Mouse (Mus musculus): Measurements from ENCODE around the gene Samd4b.

Gene Samd4b

GRCm38 (mm10) chr7:28444344-28444974 lies 153.5 kb downstream of the Samd4b start:
- DNase-seq (ENCODE audit: low spot score in 2 of 2) = no peak

GRCm38 (mm10) chr7:28442688-28443087 lies 155.3 kb downstream of the Samd4b start:
- no peak for DNase-seq (ENCODE audit: low spot score in 2 of 2)

GRCm38 (mm10) chr7:28441776-28442485 lies 156.0 kb downstream of the Samd4b start:
- no peak for DNase-seq (ENCODE audit: low spot score in 2 of 2)

GRCm38 (mm10) chr7:28440739-28441138 lies 157.2 kb downstream of the Samd4b start:
- no peak for DNase-seq (ENCODE audit: low spot score in 2 of 2)

- no peak for DNase-seq (ENCODE audit: low spot score in 2 of 2)
Measured at GRCm38 (mm10) chr7:28438771-28439170, 159.2 kb downstream of the Samd4b start.

GRCm38 (mm10) chr7:28437964-28438363 lies 160.0 kb downstream of the Samd4b start:
- no peak for DNase-seq (ENCODE audit: low spot score in 2 of 2)

- DNase-seq (ENCODE audit: low spot score in 2 of 2) = peak; percentile 62 to 88
Measured at GRCm38 (mm10) chr7:28436932-28437570, 160.9 kb downstream of the Samd4b start, which contains the start of gene Gmfg. TSS of gene Gmfg (plus strand) at chr7:28437447.

- peak; percentile 100 for DNase-seq (ENCODE audit: low spot score in 2 of 2)
Measured at GRCm38 (mm10) chr7:28436271-28436904, 161.6 kb downstream of the Samd4b start.

GRCm38 (mm10) chr7:28435660-28436259 lies 162.2 kb downstream of the Samd4b start:
- no peak for DNase-seq (ENCODE audit: low spot score in 2 of 2)

- no peak for DNase-seq (ENCODE audit: low spot score in 2 of 2)
Measured at GRCm38 (mm10) chr7:28432252-28432651, 165.7 kb downstream of the Samd4b start.

GRCm38 (mm10) chr7:28430512-28430911 lies 167.4 kb downstream of the Samd4b start:
- DNase-seq (ENCODE audit: low spot score in 2 of 2) = no peak

GRCm38 (mm10) chr7:28427738-28428137 lies 170.2 kb downstream of the Samd4b start:
- no peak for DNase-seq (ENCODE audit: low spot score in 2 of 2)

- no peak for DNase-seq (ENCODE audit: low spot score in 2 of 2)
Measured at GRCm38 (mm10) chr7:28423018-28423417, 174.9 kb downstream of the Samd4b start.

- no peak for DNase-seq (ENCODE audit: low spot score in 2 of 2)
Measured at GRCm38 (mm10) chr7:28419416-28419815, 178.5 kb downstream of the Samd4b start.

- DNase-seq (ENCODE audit: low spot score in 2 of 2) = no peak
Measured at GRCm38 (mm10) chr7:28418096-28418670, 179.8 kb downstream of the Samd4b start.

GRCm38 (mm10) chr7:28417368-28417767 lies 180.6 kb downstream of the Samd4b start:
- DNase-seq (ENCODE audit: low spot score in 2 of 2) = no peak

GRCm38 (mm10) chr7:28412826-28413225 lies 185.1 kb downstream of the Samd4b start:
- DNase-seq (ENCODE audit: low spot score in 2 of 2) = no peak

- DNase-seq (ENCODE audit: low spot score in 2 of 2) = no peak
Measured at GRCm38 (mm10) chr7:28410841-28411475, 187.0 kb downstream of the Samd4b start.

- DNase-seq (ENCODE audit: low spot score in 2 of 2) = no peak
Measured at GRCm38 (mm10) chr7:28401942-28402341, 196.0 kb downstream of the Samd4b start.

GRCm38 (mm10) chr7:28401030-28401429 lies 196.9 kb downstream of the Samd4b start:
- no peak for DNase-seq (ENCODE audit: low spot score in 2 of 2)

- DNase-seq (ENCODE audit: low spot score in 2 of 2) = no peak
Measured at GRCm38 (mm10) chr7:28398696-28399340, 199.1 kb downstream of the Samd4b start.

All from left cerebral cortex, adult 9 months (tissue).